Mouse (Mus musculus): ENCODE results near the gene Jun. TPM values are rescaled to one million over a fixed set of nuclear protein-coding genes. Genes with fewer than 3 reads are reported as not detected.
A peak's percentile ranks its signal among the peaks of the same experiment; 100 is the strongest.

Jun gene
- polyA plus RNA-seq, 1 experiment from 2014 or later, result 74.6 TPM

DNA sequence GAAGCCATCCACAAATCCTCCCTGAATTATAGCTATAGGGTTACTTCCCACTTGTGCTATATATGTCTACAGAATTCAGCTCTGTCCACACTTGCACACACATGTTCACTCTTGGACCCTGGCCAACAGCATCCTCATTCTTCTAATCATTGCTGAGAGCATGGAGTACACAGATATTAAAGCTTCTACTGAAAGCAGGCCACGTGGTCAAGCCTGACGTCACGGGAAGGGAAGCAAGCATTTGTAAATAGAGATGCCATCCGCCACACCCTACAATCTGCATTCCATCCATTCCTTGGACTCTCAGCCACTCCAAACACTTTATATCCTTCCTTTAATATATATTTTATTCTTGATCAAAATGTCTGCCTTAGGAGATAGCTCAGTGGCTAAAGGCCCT, 5.2 kb upstream of the Jun start:
- Histone ChIP-seq H3K9ac (ENCODE audit: low read depth, low read length) (no peak overlapping the region), H3K4me2 (ENCODE audit: low read depth, low read length) (no peak overlapping the region), H3K27ac (ENCODE audit: low read length) (no peak overlapping the region), H3K4me1 (ENCODE audit: control insufficient read depth, insufficient read depth, low read length) (no peaks in the 10 kb centered on the region), H3K9me3 (ENCODE audit: control insufficient read depth, low read length) (no peaks in the 10 kb centered on the region), H3K4me3 (ENCODE audit: low read length) (no peak overlapping the region), H3K27me3 (replicated peaks; ENCODE audit: control insufficient read depth, insufficient read depth, low read length) (no peaks in the 10 kb centered on the region), H3K36me3 (ENCODE audit: control insufficient read depth, insufficient read depth, low read length) (no peaks in the 10 kb centered on the region)
- WGBS, result 55% methylated on average over 4 of the region's 4 CpGs
- ATAC-seq, result no peak

DNA sequence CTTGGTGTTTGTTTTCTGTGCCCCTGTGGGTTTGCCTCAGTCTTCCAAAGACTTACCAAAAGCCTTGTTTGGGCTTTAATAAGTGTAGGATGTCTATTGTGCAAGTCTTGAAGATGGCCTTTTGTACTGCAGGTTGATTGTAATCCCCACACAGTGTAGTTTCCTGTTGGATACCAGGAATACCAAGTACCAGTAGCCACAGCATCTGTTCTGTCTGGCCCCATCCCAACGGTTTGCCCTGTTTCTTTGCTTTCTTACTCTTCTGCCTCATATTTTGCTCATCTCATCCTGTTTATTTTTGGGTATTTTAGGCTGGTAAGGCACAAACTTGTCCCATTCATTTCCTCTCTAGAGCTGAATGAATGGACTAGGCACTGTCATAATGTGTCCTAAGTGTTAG, 3.3 kb upstream of the Jun start:
- H3K27me3 ChIP-seq (replicated peaks; ENCODE audit: control insufficient read depth, insufficient read depth, low read length), result no peaks in the 10 kb centered on the region
- no peak overlapping the region for H3K27ac ChIP-seq (ENCODE audit: low read length)
- ATAC-seq, result no peak
- H3K4me3 ChIP-seq (ENCODE audit: low read length), result no peak overlapping the region
- H3K4me2 ChIP-seq (ENCODE audit: low read depth, low read length), result no peak overlapping the region
- H3K9ac ChIP-seq (ENCODE audit: low read depth, low read length), result no peak overlapping the region
- H3K9me3 ChIP-seq (ENCODE audit: control insufficient read depth, low read length), result no peaks in the 10 kb centered on the region
- WGBS, result 54% methylated on average over 1 of the region's 1 CpGs
- no peaks in the 10 kb centered on the region for H3K4me1 ChIP-seq (ENCODE audit: control insufficient read depth, insufficient read depth, low read length)
- no peaks in the 10 kb centered on the region for H3K36me3 ChIP-seq (ENCODE audit: control insufficient read depth, insufficient read depth, low read length)

DNA sequence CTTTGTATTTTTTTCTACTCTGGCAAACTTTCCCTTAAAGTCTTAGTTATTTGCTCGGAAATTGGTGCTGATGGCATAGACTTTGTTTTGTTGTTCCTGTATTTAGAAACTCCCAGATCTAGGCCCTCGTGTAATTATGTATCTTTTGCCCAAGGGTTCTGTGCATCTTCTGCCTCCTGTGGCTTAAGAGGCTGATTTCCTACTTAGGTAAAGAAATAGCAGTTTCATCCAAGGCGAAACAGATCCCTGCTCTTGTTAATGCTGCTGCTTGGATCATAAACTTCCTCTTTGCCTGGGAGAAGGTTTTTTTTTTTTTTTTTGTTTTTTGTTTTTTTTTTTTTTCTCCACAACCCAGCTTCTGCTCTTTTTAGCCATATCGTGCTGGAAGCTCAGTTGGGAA, 2.3 kb upstream of the Jun start:
- 43% methylated on average over 4 of the region's 4 CpGs for WGBS
- no peak overlapping the region for H3K9ac ChIP-seq (ENCODE audit: low read depth, low read length)
- no peaks in the 10 kb centered on the region for H3K36me3 ChIP-seq (ENCODE audit: control insufficient read depth, insufficient read depth, low read length)
- peak overlapping the region; percentile 36; the same call in 1 of the 2 replicates for H3K27ac ChIP-seq (ENCODE audit: low read length)
- H3K9me3 ChIP-seq (ENCODE audit: control insufficient read depth, low read length), result no peaks in the 10 kb centered on the region
- H3K27me3 ChIP-seq (replicated peaks; ENCODE audit: control insufficient read depth, insufficient read depth, low read length), result no peaks in the 10 kb centered on the region
- ATAC-seq, result no peak
- H3K4me2 ChIP-seq (ENCODE audit: low read depth, low read length), result peak overlapping the region; percentile 26; the same call in 1 of the 2 replicates
- no peak overlapping the region for H3K4me3 ChIP-seq (ENCODE audit: low read length)
- H3K4me1 ChIP-seq (ENCODE audit: control insufficient read depth, insufficient read depth, low read length), result no peaks in the 10 kb centered on the region

DNA sequence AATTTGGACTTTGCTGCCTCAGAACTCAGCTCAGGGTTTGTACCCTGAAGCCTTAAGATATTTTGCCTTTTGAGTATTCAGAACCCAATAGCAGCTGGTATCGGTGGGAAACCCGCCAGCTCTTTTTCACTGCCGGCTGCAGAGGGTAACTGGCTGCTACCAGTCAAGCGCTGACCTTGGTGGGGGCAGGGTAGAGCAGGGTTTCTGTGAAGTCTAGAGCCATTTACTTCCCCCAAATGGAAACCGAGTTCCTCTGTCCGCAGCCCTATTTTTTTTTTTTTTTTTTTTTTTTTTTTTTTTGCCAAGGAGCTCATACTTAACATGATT, 1.7 kb upstream of the Jun start:
- Histone ChIP-seq H3K27me3 (replicated peaks; ENCODE audit: control insufficient read depth, insufficient read depth, low read length) (no peaks in the 10 kb centered on the region), H3K9ac (ENCODE audit: low read depth, low read length) (peak overlapping the region; percentile 81), H3K4me3 (ENCODE audit: low read length) (peak overlapping the region; percentile 60), H3K4me2 (ENCODE audit: low read depth, low read length) (peak overlapping the region; percentile 74), H3K27ac (ENCODE audit: low read length) (peak overlapping the region; percentile 99), H3K4me1 (ENCODE audit: control insufficient read depth, insufficient read depth, low read length) (peaks cover under 1% of the 10 kb centered on the region; the same call in 1 of the 2 replicates), H3K9me3 (ENCODE audit: control insufficient read depth, low read length) (no peaks in the 10 kb centered on the region), H3K36me3 (ENCODE audit: control insufficient read depth, insufficient read depth, low read length) (no peaks in the 10 kb centered on the region)
- no peak for ATAC-seq
- WGBS, result under 1% methylated on average over 6 of the region's 6 CpGs

DNA sequence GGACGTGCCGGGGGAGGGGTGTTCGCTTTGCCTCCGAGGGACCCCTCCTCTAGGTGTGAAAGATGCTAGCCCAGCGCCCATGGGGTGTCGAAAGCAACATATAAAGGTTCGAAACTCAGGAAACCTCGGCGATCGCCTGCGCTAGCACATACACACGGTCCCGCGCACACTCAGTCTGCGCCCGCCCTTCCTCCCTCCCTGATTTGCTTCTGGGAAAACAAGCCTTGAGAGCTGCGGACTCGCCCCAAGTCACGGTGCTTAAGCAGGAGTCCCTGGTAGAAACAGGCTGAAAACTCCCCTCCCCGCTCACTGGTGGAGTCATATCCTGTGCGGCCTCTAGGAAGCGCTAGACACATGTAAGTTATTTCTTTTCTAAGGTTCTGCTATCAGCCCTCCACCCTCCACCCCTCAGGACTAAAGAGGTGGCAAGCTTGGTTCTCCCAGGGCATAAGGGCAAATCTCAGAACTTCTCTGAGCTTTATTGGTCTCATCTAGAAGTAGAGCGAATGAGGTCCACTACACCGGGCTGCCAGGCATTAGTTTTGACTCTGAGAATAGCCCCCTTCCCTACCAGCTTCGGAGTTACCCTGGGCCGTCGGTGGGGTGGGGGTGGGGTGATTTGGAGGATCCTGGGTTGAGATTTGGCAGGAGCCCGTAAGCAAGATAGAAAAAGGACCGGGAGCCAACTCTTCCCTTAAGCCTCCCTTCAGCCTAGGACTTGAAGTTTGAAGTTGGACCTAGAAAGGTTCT, 1.2 kb upstream of the Jun start:
- Histone ChIP-seq H3K27ac (ENCODE audit: low read length) (peak overlapping the region; percentile 99), H3K9me3 (ENCODE audit: control insufficient read depth, low read length) (no peaks in the 10 kb centered on the region), H3K27me3 (replicated peaks; ENCODE audit: control insufficient read depth, insufficient read depth, low read length) (no peaks in the 10 kb centered on the region), H3K36me3 (ENCODE audit: control insufficient read depth, insufficient read depth, low read length) (no peaks in the 10 kb centered on the region), H3K9ac (ENCODE audit: low read depth, low read length) (peak overlapping the region; percentile 81), H3K4me3 (ENCODE audit: low read length) (peak overlapping the region; percentile 60), H3K4me2 (ENCODE audit: low read depth, low read length) (peak overlapping the region; percentile 74), H3K4me1 (ENCODE audit: control insufficient read depth, insufficient read depth, low read length) (peaks cover 5% of the 10 kb centered on the region)
- under 1% methylated on average over 29 of the region's 29 CpGs for WGBS
- peak; percentile 59 for ATAC-seq

DNA sequence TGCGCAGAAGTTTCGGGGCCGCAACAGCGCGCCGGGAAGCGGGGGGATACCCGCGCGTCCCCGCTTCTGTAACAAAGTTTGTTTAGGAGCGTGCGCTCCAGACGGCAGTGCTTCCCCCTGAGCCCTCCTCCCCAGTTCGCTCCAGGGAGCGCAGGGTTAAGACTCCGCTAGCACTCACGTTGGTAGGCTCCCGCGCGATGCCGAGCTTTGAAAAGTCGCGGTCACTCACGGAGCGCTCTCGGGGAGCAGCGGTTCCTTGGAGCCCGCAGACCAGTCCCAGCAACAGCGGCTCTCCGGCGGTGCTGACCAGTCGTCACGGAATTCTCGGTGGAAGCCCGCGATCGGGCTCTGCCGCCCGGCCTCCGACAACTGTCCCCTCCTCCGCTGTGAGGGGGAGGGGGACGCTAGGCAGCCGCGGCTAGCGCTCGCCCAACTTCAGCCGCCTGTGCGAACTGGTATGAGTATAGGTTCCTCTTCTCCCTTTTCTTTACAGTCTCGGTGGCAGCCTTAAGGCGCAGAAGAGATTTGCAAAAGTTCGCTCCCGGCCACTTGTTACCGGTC, 631 bp downstream of the Jun start:
- Histone ChIP-seq H3K4me3 (ENCODE audit: low read length) (peak overlapping the region; percentile 76), H3K36me3 (ENCODE audit: control insufficient read depth, insufficient read depth, low read length) (no peaks in the 10 kb centered on the region), H3K27me3 (replicated peaks; ENCODE audit: control insufficient read depth, insufficient read depth, low read length) (no peaks in the 10 kb centered on the region), H3K9ac (ENCODE audit: low read depth, low read length) (peak overlapping the region; percentile 92), H3K4me2 (ENCODE audit: low read depth, low read length) (peak overlapping the region; percentile 63), H3K27ac (ENCODE audit: low read length) (peak overlapping the region; percentile 100), H3K9me3 (ENCODE audit: control insufficient read depth, low read length) (no peaks in the 10 kb centered on the region), H3K4me1 (ENCODE audit: control insufficient read depth, insufficient read depth, low read length) (peaks cover 9% of the 10 kb centered on the region)
- WGBS, result under 1% methylated on average over 54 of the region's 54 CpGs
- peak; percentile 4; the same call in 1 of the 2 replicates for ATAC-seq

DNA sequence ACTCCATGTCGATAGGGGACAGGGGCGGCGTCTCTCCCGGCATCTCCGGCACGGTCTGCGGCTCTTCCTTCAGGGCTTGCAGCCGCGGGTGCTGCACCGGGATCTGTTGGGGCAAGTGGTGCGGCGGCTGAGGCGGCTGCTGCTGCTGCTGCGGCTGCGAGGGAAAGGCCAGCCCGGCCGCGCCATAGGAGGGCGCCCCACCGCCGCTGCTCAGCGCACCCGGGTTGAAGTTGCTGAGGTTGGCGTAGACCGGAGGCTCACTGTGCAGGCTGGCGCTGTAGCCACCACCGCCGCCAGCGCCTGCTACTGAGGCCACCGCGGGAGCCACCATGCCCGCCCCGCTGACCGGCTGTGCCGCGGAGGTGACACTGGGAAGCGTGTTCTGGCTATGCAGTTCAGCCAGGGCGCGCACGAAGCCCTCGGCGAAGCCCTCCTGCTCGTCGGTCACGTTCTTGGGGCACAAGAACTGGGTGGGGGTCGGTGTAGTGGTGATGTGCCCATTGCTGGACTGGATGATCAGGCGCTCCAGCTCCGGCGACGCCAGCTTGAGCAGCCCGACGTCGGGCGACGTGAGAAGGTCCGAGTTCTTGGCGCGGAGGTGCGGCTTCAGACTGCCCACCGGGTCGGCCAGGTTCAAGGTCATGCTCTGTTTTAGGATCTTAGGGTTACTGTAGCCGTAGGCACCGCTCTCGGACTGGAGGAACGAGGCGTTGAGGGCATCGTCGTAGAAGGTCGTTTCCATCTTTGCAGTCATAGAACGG, 1.3 kb downstream of the Jun start:
- ATAC-seq, result peak; percentile 13
- peak overlapping the region; percentile 92 for H3K9ac ChIP-seq (ENCODE audit: low read depth, low read length)
- peak overlapping the region; percentile 63 for H3K4me2 ChIP-seq (ENCODE audit: low read depth, low read length)
- H3K4me1 ChIP-seq (ENCODE audit: control insufficient read depth, insufficient read depth, low read length), result peaks cover 9% of the 10 kb centered on the region
- peak overlapping the region; percentile 76 for H3K4me3 ChIP-seq (ENCODE audit: low read length)
- H3K27me3 ChIP-seq (replicated peaks; ENCODE audit: control insufficient read depth, insufficient read depth, low read length), result no peaks in the 10 kb centered on the region
- H3K36me3 ChIP-seq (ENCODE audit: control insufficient read depth, insufficient read depth, low read length), result no peaks in the 10 kb centered on the region
- H3K27ac ChIP-seq (ENCODE audit: low read length), result peak overlapping the region; percentile 100
- H3K9me3 ChIP-seq (ENCODE audit: control insufficient read depth, low read length), result no peaks in the 10 kb centered on the region
- WGBS, result under 1% methylated on average over 70 of the region's 70 CpGs

DNA sequence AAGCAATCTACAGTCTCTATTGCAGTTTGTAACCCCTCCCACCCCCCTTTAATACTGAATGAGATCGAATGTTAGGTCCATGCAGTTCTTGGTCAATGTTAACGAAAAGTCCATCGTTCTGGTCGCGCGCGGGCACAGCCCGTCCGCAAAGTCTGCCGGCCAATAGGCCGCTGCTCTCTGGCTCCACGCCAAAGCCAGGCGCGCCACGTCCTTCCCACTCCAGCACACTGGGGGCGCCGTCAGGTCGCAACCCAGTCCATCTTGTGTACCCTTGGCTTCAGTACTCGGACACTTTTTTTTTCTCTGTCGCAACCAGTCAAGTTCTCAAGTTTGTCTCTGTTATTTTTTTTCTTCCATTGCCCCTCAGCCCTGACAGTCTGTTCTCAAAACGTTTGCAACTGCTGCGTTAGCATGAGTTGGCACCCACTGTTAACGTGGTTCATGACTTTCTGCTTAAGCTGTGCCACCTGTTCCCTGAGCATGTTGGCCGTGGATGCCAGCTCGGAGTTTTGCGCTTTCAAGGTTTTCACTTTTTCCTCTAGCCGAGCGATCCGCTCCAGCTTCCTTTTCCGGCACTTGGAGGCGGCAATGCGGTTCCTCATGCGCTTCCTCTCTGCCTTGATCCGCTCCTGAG, 2.0 kb downstream of the Jun start:
- Histone ChIP-seq H3K36me3 (ENCODE audit: control insufficient read depth, insufficient read depth, low read length) (no peaks in the 10 kb centered on the region), H3K4me3 (ENCODE audit: low read length) (peak overlapping the region; percentile 76), H3K4me2 (ENCODE audit: low read depth, low read length) (peak overlapping the region; percentile 63), H3K9ac (ENCODE audit: low read depth, low read length) (peak overlapping the region; percentile 92), H3K9me3 (ENCODE audit: control insufficient read depth, low read length) (no peaks in the 10 kb centered on the region), H3K27me3 (replicated peaks; ENCODE audit: control insufficient read depth, insufficient read depth, low read length) (no peaks in the 10 kb centered on the region), H3K4me1 (ENCODE audit: control insufficient read depth, insufficient read depth, low read length) (peaks cover 9% of the 10 kb centered on the region), H3K27ac (ENCODE audit: low read length) (peak overlapping the region; percentile 100)
- WGBS, result under 1% methylated on average over 34 of the region's 34 CpGs
- ATAC-seq, result no peak

DNA sequence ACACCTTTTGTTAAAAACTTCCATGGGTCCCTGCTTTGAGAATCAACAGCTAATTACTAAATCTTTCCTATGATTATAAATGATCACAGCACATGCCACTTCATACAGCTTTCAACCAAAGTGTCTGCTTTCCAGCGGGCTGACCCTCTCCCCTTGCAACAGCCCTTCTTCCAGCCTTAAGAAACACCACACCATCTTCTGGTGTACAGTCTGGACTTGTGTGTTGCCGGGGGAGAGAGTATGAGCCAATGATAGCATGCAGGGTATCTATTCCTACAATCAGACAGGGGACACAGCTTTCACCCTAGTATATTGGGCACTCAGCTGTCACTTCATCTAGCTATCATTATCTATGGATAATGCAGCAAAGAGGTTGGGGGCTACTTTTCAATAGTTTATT, 2.9 kb downstream of the Jun start:
- H3K4me2 ChIP-seq (ENCODE audit: low read depth, low read length), result peak overlapping the region; percentile 63
- no peaks in the 10 kb centered on the region for H3K27me3 ChIP-seq (replicated peaks; ENCODE audit: control insufficient read depth, insufficient read depth, low read length)
- no peak for ATAC-seq
- peak overlapping the region; percentile 10; the same call in 1 of the 2 replicates for H3K9ac ChIP-seq (ENCODE audit: low read depth, low read length)
- no peaks in the 10 kb centered on the region for H3K36me3 ChIP-seq (ENCODE audit: control insufficient read depth, insufficient read depth, low read length)
- 30% methylated on average over 2 of the region's 2 CpGs for WGBS
- peaks cover 9% of the 10 kb centered on the region for H3K4me1 ChIP-seq (ENCODE audit: control insufficient read depth, insufficient read depth, low read length)
- H3K27ac ChIP-seq (ENCODE audit: low read length), result no peak overlapping the region
- H3K9me3 ChIP-seq (ENCODE audit: control insufficient read depth, low read length), result no peaks in the 10 kb centered on the region
- H3K4me3 ChIP-seq (ENCODE audit: low read length), result peak overlapping the region; percentile 32

All from intestine, embryonic 16.5 days (tissue).